Mouse (Mus musculus): ENCODE results near the gene D430042O09Rik. TPM values are rescaled to one million over a fixed set of nuclear protein-coding genes. Genes with fewer than 3 reads are reported as not detected.

Gene D430042O09Rik
- total RNA-seq, 2 experiments from 2014 or later = 11.2 to 13.5 TPM

Other genes with a start within 250 kb of the D430042O09Rik start
- gene Nsmce1, start 216.3 kb upstream of the D430042O09Rik start, total RNA-seq (2021) = 10 to 100 TPM; 26.7 to 30.5 TPM
- 10 to 100 TPM; 13.3 to 18.6 TPM for gene Il4ra, start 155.8 kb upstream of the D430042O09Rik start, total RNA-seq (2021)
- under 1 TPM; 0.29 to 0.67 TPM for gene Il21r, start 104.5 kb upstream of the D430042O09Rik start, total RNA-seq (2021)
- 10 to 100 TPM; 60.1 to 65.7 TPM for gene Gtf3c1, start 108 bp upstream of the D430042O09Rik start, total RNA-seq (2021)